Mouse (Mus musculus): ENCODE results near the gene Copz2.

DNA sequence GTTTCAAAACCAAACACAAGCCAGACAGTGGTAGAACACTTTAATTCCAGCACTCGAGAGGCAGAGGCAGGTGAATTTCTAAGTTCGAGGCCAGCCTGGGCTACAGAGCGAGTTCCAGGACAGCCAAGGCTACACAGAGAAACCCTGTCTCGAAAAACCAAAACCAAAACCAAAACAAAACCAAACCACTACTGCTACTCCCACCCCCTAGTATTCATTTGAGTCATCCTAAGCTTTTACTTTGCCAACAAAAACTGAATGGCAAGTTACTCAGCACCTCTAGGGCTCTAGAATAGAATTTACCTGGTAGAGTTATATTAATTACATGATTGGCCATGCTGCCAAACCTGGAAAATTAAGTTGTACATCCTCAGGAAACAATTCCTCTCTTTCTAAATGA is 10.0 kb downstream of the Copz2 start:
- TF ChIP-seq CTCF (IDR thresholded peaks at IDR 0.05; ENCODE audit: borderline replicate concordance, extremely low read depth, insufficient read depth, insufficient read length) (no peak), POLR2A (IDR thresholded peaks at IDR 0.05; ENCODE audit: borderline replicate concordance, extremely low read depth, insufficient read depth, insufficient read length, poor library complexity, severe bottlenecking) (no peak)

Measured in brain, embryonic 14.5 days (tissue).